Mouse (Mus musculus): ENCODE measurements at regions not wholly inside any gene's neighbourhood (a gene's known extent, or its start where the extent isn't known, plus 50 kb on each side); places are given as distances from the start of the nearest gene placed in this dataset.

- DNase-seq, result no peak
Measured at GRCm38 (mm10) chr13:37572983-37573382, 205.2 kb upstream of the Rreb1 start.

- no peak for DNase-seq
Measured at GRCm38 (mm10) chr13:37579231-37579630, 199.0 kb upstream of the Rreb1 start.

- DNase-seq, result no peak
Measured at GRCm38 (mm10) chr13:37579775-37580174, 198.4 kb upstream of the Rreb1 start.

GRCm38 (mm10) chr13:37580806-37581205, 197.4 kb upstream of the Rreb1 start:
- no peak for DNase-seq

- DNase-seq, result no peak
Measured at GRCm38 (mm10) chr13:37581374-37581773, 196.8 kb upstream of the Rreb1 start.

GRCm38 (mm10) chr13:37585476-37585875, 192.7 kb upstream of the Rreb1 start:
- DNase-seq, result no peak

- no peak for DNase-seq
Measured at GRCm38 (mm10) chr13:37586511-37586910, 191.7 kb upstream of the Rreb1 start.

- no peak for DNase-seq
Measured at GRCm38 (mm10) chr13:37587911-37588310, 190.3 kb upstream of the Rreb1 start.

GRCm38 (mm10) chr13:37588528-37589176, 189.5 kb upstream of the Rreb1 start:
- DNase-seq, result no peak

- no peak for DNase-seq
Measured at GRCm38 (mm10) chr13:37592149-37592548, 186.1 kb upstream of the Rreb1 start.

- peak; percentile 35 for DNase-seq
Measured at GRCm38 (mm10) chr13:37595196-37595595, 183.0 kb upstream of the Rreb1 start.

- DNase-seq, result peak; percentile 69
Measured at GRCm38 (mm10) chr13:37597575-37597974, 180.6 kb upstream of the Rreb1 start.

- peak; percentile 73 for DNase-seq
Measured at GRCm38 (mm10) chr13:37598165-37598775, 179.9 kb upstream of the Rreb1 start.

- no peak for DNase-seq
Measured at GRCm38 (mm10) chr13:37599679-37600078, 178.5 kb upstream of the Rreb1 start.

- no peak for DNase-seq
Measured at GRCm38 (mm10) chr13:37600172-37600571, 178.0 kb upstream of the Rreb1 start.

GRCm38 (mm10) chr13:37601068-37601467, 177.1 kb upstream of the Rreb1 start:
- no peak for DNase-seq

GRCm38 (mm10) chr13:37602256-37602655, 175.9 kb upstream of the Rreb1 start:
- DNase-seq, result no peak

GRCm38 (mm10) chr13:37603226-37603994, 174.8 kb upstream of the Rreb1 start:
- no peak for DNase-seq

GRCm38 (mm10) chr13:37606250-37606649, 171.9 kb upstream of the Rreb1 start:
- no peak for DNase-seq

GRCm38 (mm10) chr13:37609085-37609484, 169.1 kb upstream of the Rreb1 start:
- DNase-seq, result no peak

GRCm38 (mm10) chr13:37611387-37611786, 166.8 kb upstream of the Rreb1 start:
- DNase-seq, result no peak

- no peak for DNase-seq
Measured at GRCm38 (mm10) chr13:37617015-37617414, 161.2 kb upstream of the Rreb1 start.

GRCm38 (mm10) chr13:37619841-37620725, 158.1 kb upstream of the Rreb1 start:
- DNase-seq, result peak; percentile 68

All from kidney, adult 18-20 months (tissue).